Mouse (Mus musculus) erythroblast, adult 5-6 weeks (primary cell): ENCODE results near the gene Pex11g. TPM values are rescaled to one million over a fixed set of nuclear protein-coding genes. Genes with fewer than 3 reads are reported as not detected.

Experiments used
- ATAC-seq: replicated peaks from 2 replicates; pipeline ENCODE4 v1.8.0; 2016; ENCODE audit warnings: moderate number of reproducible peaks, mild to moderate bottlenecking, moderate TSS enrichment, inconsistent platforms; ENCODE audit not compliant: poor library complexity, low FRiP score, severe bottlenecking
- total RNA-seq, 2 experiments: library from RNA; stranded (forward) in 1 of 2; stranded (reverse) in 1 of 2; fragments of 150-400 nt in 1 of 2; fragments of 200-764, 138-1000 nt in 1 of 2; gene quantifications; 2 replicates each; pipeline versions ENCODE4 v1.2.3 to v1.2.4; 2015 to 2017; ENCODE audit warnings: low replicate concordance in 2 of 2

Pex11g gene
- total RNA-seq, 2 experiments from 2014 or later = 0.09 to 9.2 TPM

DNA sequence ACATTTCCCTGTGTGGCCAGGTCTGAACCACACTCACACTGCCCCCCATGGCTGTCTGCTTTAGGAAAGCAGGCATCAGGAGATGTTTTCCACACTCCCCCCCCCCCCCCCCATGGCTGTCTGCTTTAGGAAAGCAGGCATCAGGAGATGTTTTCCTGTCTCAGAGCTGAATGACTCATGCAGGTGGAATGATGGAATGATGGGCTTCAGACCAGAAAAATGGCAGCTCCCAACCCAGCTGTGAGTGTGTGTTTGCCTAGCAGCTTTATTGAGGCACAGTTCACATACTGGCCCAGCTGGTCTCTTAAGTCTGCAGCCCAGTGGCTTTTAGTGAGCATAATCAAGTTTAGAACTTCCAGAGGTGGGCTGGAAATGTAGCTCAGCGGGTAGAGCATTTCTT is 49.4 kb downstream of the Pex11g start:
- no peak for ATAC-seq

DNA sequence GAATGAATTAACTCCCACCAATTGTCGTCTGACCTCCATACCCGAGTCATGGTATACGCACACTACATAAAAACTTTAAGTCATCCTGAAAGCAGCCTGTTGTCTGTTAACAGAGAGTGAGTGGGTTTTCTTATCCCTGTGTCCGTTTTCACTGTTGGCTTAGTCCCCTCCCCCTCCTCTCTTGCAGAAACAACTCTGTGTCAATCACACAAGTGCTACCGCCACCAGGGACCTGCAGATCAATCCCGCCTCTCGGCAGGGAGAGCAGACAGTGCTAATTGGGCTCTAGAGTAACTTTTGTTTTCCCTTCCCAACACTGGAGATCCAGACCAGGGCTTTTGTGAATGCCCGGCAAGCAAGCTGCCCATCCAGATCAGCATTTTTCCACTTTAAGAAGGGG is 50.0 kb downstream of the Pex11g start:
- no peak for ATAC-seq

DNA sequence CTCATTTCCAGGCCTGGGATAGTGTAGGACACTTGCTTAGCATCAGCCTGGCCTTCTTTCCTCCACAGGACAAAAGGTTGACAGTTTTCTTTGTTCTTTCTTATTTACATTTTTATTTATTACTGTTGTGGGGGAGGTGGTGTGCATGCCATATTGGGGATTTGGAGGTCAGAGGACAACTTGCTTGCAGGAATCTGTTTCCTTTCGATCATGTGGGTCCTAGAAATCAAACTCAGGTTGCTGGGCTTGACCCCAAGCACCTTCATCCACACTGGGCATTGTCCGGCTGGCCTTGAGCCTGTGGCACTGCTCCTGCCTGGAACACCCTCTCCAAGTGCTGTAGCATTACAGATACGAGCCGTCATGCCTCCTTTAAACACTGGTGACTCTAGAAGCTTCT is 50.6 kb downstream of the Pex11g start:
- ATAC-seq = no peak

DNA sequence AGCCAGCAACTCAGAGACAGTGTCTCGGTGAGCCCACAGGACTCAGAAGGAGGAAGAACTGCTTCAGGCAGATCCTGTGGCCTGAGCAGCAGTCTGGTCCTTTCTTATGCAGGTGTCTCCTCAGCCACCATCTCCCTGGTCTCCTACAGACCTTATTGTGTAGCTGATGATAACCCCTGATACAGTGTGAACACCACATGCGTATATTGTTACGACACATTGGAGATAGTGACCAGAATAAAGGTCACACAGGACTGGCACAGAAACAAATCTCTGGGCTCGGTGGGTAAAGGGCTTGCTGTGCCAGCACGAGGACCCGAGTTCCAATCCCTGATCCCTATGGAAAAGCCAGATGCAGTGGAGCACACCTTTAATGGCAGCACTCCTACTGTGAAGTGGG is 51.8 kb downstream of the Pex11g start:
- ATAC-seq = no peak

DNA sequence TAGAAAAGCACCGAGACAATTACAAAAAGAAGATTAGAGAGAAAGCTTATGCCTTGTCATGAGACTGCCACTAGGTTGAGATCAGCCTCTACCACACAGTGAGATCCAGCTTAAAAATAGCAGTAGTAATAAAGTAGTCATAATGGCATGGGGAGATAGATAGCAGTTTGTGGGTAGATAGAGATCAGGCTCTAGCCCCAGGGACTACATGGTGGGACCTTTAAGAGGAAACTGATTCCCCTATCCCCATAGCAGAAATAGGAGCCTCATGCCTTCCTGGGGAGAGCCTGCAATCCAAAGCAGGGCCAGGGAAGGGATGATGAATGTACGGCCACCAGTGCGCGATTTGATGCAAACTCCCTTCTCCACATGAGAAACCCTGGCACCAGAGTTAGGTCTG is 52.2 kb downstream of the Pex11g start:
- no peak for ATAC-seq

GRCm38 (mm10) chr8:3414639-3415190 is 52.8 kb downstream of the Pex11g start:
- no peak for ATAC-seq

DNA sequence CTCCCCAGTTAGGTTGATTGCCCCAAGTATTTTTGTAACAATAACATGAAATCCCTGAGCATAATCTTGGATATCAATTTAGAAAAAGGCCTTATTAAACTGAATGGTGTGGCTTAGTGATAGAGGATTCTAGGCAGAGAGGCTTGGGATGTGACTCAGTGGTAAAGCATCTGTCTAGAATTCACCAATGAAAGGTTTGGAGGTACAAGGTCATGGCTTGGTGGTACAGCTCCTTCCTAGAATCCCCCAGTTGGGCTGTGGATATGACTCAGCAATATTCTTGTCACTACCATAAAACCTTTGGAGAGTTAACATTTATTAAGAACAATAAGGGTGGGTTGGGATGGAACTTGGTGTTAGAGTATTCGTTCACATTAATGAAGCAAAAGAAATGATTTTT is 54.7 kb downstream of the Pex11g start:
- no peak for ATAC-seq

DNA sequence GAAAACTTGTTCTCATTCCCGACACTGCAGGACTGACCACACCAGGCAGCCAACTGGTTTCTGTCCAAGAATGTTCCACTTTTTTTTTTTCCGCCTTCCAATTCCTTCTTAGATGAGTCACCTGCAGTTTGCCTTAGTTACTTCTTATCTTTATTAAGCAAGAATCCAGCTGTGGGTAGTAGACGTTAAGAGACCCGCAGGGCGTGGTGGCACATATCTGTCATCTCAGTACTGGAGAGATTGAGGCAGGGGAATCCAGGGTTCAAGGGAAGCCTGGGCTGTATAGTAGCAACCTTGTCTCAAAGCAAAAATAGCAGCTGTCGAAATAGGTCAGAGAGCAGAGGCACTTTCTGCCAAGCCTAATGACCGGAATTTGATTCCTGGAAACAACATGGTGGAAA is 55.6 kb downstream of the Pex11g start:
- no peak for ATAC-seq

DNA sequence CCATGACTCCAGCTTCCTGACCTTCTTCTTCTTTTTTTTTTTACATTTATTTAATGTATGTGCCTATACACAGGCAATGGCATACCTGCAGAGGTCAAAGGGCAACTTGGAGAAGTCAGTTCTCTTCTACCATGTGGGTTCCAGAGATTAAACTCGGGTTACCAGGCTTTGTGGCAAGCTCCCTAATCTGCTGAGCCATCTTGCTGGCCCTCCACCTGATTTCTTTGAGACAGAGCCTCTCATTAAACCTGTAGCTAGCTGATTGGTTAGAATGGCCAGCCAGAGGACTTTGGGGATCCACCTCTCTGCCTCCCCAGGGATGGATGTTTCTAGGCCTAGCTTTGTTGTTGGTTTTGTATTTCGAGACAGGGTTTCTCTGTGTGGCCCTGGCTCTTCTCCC is 56.4 kb downstream of the Pex11g start:
- no peak for ATAC-seq

GRCm38 (mm10) chr8:3407417-3407816 is 60.1 kb downstream of the Pex11g start:
- ATAC-seq = no peak

Other genes starting within 250 kb of the Pex11g start
- 13.6 and 21.7 TPM in 2 replicates for gene Insr, start 188.1 kb downstream of the Pex11g start, total RNA-seq (2015; ENCODE audit: low replicate concordance)
- gene Insr, start 188.1 kb downstream of the Pex11g start, total RNA-seq (2017; ENCODE audit: low replicate concordance) = 8.3 and 13.1 TPM in 2 replicates
- gene A430078G23Rik, start 114.3 kb downstream of the Pex11g start, total RNA-seq (2015; ENCODE audit: low replicate concordance) = 1.3 and 2.3 TPM in 2 replicates
- gene A430078G23Rik, start 114.3 kb downstream of the Pex11g start, total RNA-seq (2017; ENCODE audit: low replicate concordance) = 3.5 and 4.0 TPM in 2 replicates
- gene Arhgef18, start 74.7 kb downstream of the Pex11g start, total RNA-seq (2015; ENCODE audit: low replicate concordance) = 5.0 and 7.3 TPM in 2 replicates
- gene Arhgef18, start 74.7 kb downstream of the Pex11g start, total RNA-seq (2017; ENCODE audit: low replicate concordance) = 7.0 and 7.7 TPM in 2 replicates
- not detected in 2 replicates for gene Tex45, start 3.2 kb upstream of the Pex11g start, total RNA-seq (2015; ENCODE audit: low replicate concordance)
- not detected in 2 replicates for gene Tex45, start 3.2 kb upstream of the Pex11g start, total RNA-seq (2017; ENCODE audit: low replicate concordance)
- gene Zfp358, start 25.5 kb upstream of the Pex11g start, total RNA-seq (2015; ENCODE audit: low replicate concordance) = 2.1 and 3.8 TPM in 2 replicates
- gene Zfp358, start 25.5 kb upstream of the Pex11g start, total RNA-seq (2017; ENCODE audit: low replicate concordance) = 0.17 and 1.1 TPM in 2 replicates
- 20.2 and 33.6 TPM in 2 replicates for gene Mcoln1, start 32.8 kb upstream of the Pex11g start, total RNA-seq (2015; ENCODE audit: low replicate concordance)
- gene Mcoln1, start 32.8 kb upstream of the Pex11g start, total RNA-seq (2017; ENCODE audit: low replicate concordance) = 32.5 and 75.4 TPM in 2 replicates
- 40.9 and 43.5 TPM in 2 replicates for gene Pnpla6, start 47.7 kb upstream of the Pex11g start, total RNA-seq (2015; ENCODE audit: low replicate concordance)
- gene Pnpla6, start 47.7 kb upstream of the Pex11g start, total RNA-seq (2017; ENCODE audit: low replicate concordance) = 61.4 and 77.4 TPM in 2 replicates
- not detected in 2 replicates for gene C330021F23Rik, start 100.3 kb upstream of the Pex11g start, total RNA-seq (2015; ENCODE audit: low replicate concordance)
- not detected in 2 replicates for gene C330021F23Rik, start 100.3 kb upstream of the Pex11g start, total RNA-seq (2017; ENCODE audit: low replicate concordance)
- not detected in 2 replicates for gene Camsap3, start 119.6 kb upstream of the Pex11g start, total RNA-seq (2015; ENCODE audit: low replicate concordance)
- gene Camsap3, start 119.6 kb upstream of the Pex11g start, total RNA-seq (2017; ENCODE audit: low replicate concordance) = 0.28 TPM in 1 of 2 replicates, not detected in the other
- gene Xab2, start 153.6 kb upstream of the Pex11g start, total RNA-seq (2015; ENCODE audit: low replicate concordance) = 4.4 and 5.4 TPM in 2 replicates
- gene Xab2, start 153.6 kb upstream of the Pex11g start, total RNA-seq (2017; ENCODE audit: low replicate concordance) = 11.0 and 16.0 TPM in 2 replicates
- gene Pet100, start 153.9 kb upstream of the Pex11g start, total RNA-seq (2015; ENCODE audit: low replicate concordance) = 49.1 and 125 TPM in 2 replicates
- gene Pet100, start 153.9 kb upstream of the Pex11g start, total RNA-seq (2017; ENCODE audit: low replicate concordance) = 57.1 and 125 TPM in 2 replicates
- gene Pcp2, start 157.9 kb upstream of the Pex11g start, total RNA-seq (2015; ENCODE audit: low replicate concordance) = not detected in 2 replicates
- not detected in 2 replicates for gene Pcp2, start 157.9 kb upstream of the Pex11g start, total RNA-seq (2017; ENCODE audit: low replicate concordance)
- gene Stxbp2, start 163.3 kb upstream of the Pex11g start, total RNA-seq (2015; ENCODE audit: low replicate concordance) = 44.7 and 49.2 TPM in 2 replicates
- 43.8 and 74.6 TPM in 2 replicates for gene Stxbp2, start 163.3 kb upstream of the Pex11g start, total RNA-seq (2017; ENCODE audit: low replicate concordance)
- gene Retn, start 188.1 kb upstream of the Pex11g start, total RNA-seq (2015; ENCODE audit: low replicate concordance) = not detected in 2 replicates
- gene Retn, start 188.1 kb upstream of the Pex11g start, total RNA-seq (2017; ENCODE audit: low replicate concordance) = not detected in 2 replicates
- gene Mcemp1, start 198.1 kb upstream of the Pex11g start, total RNA-seq (2015; ENCODE audit: low replicate concordance) = 64.0 and 64.8 TPM in 2 replicates
- 29.6 and 32.8 TPM in 2 replicates for gene Mcemp1, start 198.1 kb upstream of the Pex11g start, total RNA-seq (2017; ENCODE audit: low replicate concordance)
- 4.4 TPM in 1 of 2 replicates, not detected in the other for gene Fcor, start 204.7 kb upstream of the Pex11g start, total RNA-seq (2015; ENCODE audit: low replicate concordance)
- 2.8 and 5.6 TPM in 2 replicates for gene Fcor, start 204.7 kb upstream of the Pex11g start, total RNA-seq (2017; ENCODE audit: low replicate concordance)
- gene Trappc5, start 208.6 kb upstream of the Pex11g start, total RNA-seq (2015; ENCODE audit: low replicate concordance) = 1.9 and 3.5 TPM in 2 replicates
- gene Trappc5, start 208.6 kb upstream of the Pex11g start, total RNA-seq (2017; ENCODE audit: low replicate concordance) = 7.0 and 8.3 TPM in 2 replicates
- gene Fcer2a, start 226.5 kb upstream of the Pex11g start, total RNA-seq (2015; ENCODE audit: low replicate concordance) = not detected in 2 replicates
- gene Fcer2a, start 226.5 kb upstream of the Pex11g start, total RNA-seq (2017; ENCODE audit: low replicate concordance) = not detected in 2 replicates